Mouse (Mus musculus) lung, postnatal 14 days (tissue): ENCODE measurements around the gene Htt.
A peak's percentile ranks its signal among the peaks of the same experiment; 100 is the strongest.

Experiments
- DNase-seq: peaks from one replicate; pipeline ENCODE4 v3.0.0; 2021

Gene Htt

GRCm38 (mm10) chr5:34931516-34932457 lies 170.2 kb downstream of the Htt start:
- DNase-seq: peak; percentile 33

DNA sequence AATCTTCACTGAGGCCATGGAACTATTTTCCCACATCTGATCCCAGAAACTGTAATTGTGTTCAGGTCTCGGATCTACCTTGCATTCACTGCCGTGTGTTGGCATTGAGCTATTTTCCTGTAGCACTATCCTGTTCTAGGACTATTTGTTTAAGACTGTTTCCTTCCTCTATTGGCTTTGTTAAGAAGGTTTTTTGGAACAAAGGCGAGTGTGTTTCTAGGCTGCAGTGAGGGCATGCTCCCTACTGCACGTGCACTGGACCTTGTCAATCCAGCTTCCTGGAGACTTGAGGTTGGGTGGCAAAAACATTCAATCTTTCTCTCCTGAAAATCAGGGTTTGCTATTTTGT lies 170.9 kb downstream of the Htt start:
- peak; percentile 38 for DNase-seq

GRCm38 (mm10) chr5:34933461-34933860 lies 171.9 kb downstream of the Htt start:
- DNase-seq: no peak

GRCm38 (mm10) chr5:34941710-34942470 lies 180.3 kb downstream of the Htt start:
- no peak for DNase-seq

- DNase-seq: no peak
Observed at GRCm38 (mm10) chr5:34943428-34943827, 181.9 kb downstream of the Htt start.

DNA sequence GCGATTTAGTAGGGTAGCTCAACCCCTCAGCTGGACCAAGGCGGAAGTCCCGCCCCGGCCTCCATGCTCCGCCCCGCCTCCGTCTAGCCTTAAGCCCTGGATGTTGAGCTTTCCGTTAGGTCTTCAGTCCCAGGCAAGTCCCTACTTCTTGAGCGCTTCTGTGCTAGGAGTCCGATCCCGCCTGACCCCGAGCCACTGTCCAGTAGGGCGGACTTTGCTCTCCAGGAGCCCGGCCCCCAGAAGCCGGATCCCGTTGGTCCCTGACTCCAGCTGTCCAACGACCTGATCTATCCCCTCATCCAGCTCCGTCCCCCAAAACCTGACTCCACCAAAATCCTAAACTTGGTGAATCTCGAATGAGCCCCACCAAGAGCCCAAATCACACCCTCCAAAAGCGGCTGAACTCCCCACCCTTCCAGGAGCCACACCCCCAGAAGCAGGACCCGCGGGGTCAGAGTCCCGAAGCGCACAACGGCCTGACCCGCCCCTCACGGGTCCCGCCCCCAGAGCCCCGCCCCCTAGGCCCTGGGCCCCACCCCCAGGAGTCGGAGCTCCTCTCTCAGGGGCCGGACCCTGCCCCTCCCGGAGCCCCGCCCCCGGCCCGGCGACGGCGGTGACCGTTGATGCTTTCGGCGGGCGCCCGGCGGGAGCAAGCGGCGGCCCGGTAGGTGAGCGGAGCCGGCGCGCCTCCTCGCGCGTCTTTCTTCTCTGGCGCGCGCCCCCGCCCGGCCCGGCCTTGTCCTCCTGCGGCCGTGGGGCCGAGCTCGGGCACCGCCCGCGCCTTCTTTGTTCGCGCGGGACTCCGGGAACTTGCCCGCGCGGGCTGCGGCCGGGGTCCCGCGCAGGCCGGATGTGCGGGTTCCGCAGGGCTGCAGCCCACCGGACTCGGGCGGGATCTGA lies 187.6 kb downstream of the Htt start, which contains the start of gene Rgs12:
Gene Rgs12 (plus strand): TSS at position 585 of the 900 bp plus-strand sequence.
- DNase-seq: peak; percentile 90

DNA sequence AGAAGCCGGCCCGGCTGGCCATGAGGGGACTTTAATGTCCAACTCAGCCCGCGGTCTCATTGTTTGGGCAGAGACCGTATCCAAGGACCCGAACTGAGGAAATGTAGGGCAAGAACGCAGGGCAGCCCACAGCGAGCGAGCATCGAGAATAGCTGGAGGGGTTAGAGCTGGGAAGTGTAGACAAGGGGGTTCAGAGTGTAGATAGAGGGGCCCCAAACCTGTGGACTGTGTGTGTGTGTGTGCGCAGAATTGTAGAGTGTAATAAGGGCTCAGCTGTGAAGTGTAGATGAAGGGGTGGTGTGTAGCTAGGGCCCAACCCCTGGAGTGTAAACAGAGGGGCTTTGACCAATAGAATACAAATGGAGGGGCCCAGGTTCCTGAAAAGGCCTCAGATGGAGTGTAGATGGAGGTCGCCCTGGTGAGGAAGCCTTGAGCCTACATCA lies 188.2 kb downstream of the Htt start:
- DNase-seq: peak; percentile 19

GRCm38 (mm10) chr5:34950486-34951160 lies 189.1 kb downstream of the Htt start:
- DNase-seq: no peak

DNA sequence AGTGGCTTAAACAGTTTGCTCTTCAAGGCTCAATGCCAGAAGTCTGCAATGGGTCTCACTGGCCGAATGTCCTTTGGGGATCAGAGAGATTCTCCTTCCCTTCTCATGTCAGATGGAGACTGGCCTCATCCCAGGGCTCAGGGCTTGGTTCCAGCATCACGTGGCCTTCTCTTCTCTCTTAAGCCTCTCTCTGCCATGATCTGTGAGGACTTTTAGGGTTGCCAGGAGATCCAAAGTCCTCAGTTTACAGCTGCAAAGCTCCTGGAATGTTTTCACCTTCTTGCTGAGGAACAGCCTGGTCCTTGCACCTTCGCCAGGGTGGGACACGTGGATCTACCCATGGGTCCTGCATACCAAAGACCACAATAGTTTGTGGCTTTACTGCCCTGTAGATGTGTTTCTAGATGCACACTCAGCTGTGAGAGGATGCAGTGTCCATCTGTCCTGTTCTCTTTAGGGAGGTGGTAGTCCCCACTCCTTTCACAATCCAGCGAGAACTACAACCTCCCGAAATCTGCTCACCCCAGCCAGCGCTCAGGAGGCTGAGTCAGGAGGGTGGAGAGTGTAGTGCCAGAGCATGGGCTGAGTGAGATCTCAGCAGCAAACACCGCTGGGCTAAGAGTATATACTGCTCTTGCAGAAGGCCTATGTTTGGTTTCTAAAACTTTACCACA lies 189.8 kb downstream of the Htt start:
- peak; percentile 36 for DNase-seq

GRCm38 (mm10) chr5:34954508-34954907 lies 193.0 kb downstream of the Htt start:
- no peak for DNase-seq

DNA sequence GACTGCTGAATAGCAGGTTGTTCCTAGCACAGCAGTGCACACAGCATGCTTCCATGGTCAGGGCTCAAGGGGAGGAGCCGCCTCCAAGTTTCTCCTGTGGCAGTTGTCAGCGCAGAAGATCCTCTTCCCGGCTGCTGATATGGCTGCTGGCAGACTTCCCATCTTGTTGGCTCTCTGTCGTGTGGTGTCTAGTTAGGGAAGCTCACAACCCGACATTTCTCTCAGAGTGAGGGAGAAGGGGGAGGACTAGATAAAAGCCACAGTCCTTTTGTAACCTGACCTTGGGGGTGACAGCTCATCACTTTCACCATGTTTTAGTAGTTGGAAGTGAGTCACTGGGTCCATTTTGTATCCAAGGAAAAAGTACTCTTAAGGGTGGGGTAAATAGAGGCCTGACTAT lies 194.1 kb downstream of the Htt start:
- DNase-seq: peak; percentile 56

DNA sequence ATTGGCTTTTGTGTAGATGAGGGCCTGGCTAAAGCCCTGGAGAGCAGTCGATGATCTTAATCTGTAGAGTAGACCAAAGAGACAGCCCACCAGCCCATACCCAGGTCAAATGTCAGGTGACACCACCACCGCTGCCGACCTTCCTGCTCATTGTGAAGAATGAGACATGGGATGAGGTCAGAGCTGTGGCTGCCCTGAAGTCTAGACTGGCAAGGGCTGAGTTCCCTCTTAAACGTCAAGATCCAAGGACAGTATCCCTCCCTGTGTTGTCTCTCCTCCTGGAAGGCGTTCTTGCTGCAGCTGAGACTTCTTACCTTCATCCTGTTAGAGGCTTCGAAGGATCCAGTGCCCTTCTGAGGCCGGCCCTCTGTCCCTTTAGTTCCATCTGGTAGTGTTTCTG lies 194.6 kb downstream of the Htt start:
- DNase-seq: no peak

GRCm38 (mm10) chr5:34957015-34957414 lies 195.5 kb downstream of the Htt start:
- peak; percentile 69 for DNase-seq

DNA sequence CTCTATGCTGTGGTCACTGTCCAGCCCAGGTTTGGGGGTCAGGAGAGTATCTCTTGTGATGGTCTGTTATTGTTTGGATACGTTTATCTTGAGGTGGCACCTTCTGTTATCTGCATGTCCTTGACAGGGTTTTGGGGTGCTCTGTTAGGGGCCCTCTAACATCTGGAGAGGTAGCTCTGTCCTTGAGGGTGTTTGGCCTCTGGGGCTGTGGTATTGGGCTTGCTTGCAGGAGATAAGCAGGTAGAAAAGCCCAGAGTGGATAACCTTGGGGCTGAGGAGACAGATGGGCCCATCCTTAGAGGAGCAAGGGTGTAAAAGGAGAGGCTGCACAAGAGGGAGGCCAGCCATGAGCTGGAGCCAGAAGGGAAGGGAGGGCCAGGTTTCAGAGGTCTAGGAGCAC lies 198.5 kb downstream of the Htt start:
- no peak for DNase-seq
